Mouse (Mus musculus) brain, embryonic 14.5 days (tissue): ENCODE measurements at regions not wholly inside any gene's neighbourhood (a gene's known extent, or its start where the extent isn't known, plus 50 kb on each side); places are given as distances from the start of the nearest gene placed in this dataset.

Source experiments
- CTCF ChIP-seq: fragments of 200-500 bp; IDR thresholded peaks from 2 replicates; pipeline ENCODE4 v1.5.1; 2012; ENCODE audit warnings: inconsistent platforms, mild to moderate bottlenecking, moderate library complexity, borderline replicate concordance; ENCODE audit not compliant: insufficient read depth, insufficient read length; ENCODE audit errors: extremely low read depth
- POLR2A ChIP-seq: fragments of 200-500 bp; IDR thresholded peaks from 2 replicates; pipeline ENCODE4 v1.6.1; 2012; ENCODE audit warnings: mild to moderate bottlenecking, inconsistent platforms, borderline replicate concordance; ENCODE audit not compliant: poor library complexity, insufficient read depth, insufficient read length, severe bottlenecking; ENCODE audit errors: extremely low read depth

DNA sequence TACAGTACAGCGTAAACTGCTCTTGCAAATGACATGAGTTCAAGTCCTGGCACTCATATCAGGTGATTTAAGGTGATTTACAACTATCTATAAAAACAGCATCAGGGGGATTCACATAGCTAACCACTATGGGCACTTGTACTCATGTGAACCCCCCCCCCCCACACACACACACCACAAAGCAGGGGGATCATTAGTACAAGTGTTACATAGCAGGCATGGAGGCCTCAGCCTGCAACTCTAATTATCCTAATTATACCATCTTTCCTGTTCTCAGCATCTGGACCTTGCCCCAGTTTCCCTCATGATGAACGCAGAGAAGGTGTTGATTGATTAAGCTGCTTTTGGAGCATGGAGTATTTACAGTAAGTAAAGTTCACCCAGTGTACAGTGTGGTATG is 773.5 kb downstream of the Trib2 start:
- no peak for TF ChIP-seq CTCF
- TF ChIP-seq POLR2A = no peak
